Mouse (Mus musculus): ENCODE data around the gene Mvk.
A peak's percentile ranks its signal among the peaks of the same experiment; 100 is the strongest.

Mvk gene

DNA sequence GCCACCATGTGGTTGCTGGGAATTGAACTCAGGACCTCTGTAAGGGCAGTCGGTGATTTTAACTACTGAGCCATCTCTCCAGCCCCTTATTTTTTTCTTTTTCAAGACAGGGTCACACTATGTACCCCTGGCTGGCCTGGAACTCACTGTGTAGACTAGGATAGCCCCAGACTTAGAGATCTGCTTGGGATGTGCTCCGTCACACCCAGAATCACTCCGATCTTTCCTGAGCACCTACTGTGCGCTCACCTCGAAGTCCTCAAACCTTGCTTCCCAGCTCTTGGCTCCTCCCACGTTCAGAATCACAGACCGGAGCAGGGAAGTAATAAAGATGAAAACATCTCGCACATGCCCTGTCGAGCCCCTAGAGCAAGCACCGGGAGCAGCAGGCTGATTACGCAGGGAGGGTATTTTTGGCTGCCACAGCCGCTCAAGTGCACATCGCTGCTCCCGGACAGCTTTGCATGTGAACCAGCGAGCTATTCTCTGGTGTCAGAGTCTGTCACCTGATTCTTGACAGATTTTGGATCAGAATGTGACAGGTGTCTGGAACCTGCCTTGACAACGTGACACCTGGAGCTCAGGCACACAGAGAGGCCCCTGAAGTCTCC is 13.0 kb downstream of the Mvk start:
- DNase-seq (ENCODE audit: low spot score in 2 of 2) = no peak

DNA sequence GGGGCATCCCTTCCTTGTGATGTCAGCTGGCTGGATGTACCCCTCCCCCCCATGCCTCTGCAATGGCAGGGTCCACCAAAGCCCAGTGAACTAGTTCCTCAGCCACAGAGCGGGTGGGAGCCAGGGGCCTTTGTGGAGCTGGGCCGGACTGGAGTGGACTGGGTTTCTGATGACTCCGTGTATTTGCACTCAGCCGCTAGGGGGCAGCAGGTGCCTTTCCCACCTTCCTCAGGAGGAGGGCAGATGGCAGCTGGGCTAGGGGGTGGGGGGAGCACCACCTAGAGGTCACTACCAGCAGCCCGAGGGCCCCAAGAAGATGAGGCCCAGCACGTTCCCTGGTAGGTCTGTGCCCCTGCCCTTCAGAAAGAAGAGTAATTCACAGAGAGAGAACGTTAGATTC is 17.2 kb downstream of the Mvk start:
- DNase-seq (ENCODE audit: low spot score in 2 of 2) = peak; percentile 69 to 73

DNA sequence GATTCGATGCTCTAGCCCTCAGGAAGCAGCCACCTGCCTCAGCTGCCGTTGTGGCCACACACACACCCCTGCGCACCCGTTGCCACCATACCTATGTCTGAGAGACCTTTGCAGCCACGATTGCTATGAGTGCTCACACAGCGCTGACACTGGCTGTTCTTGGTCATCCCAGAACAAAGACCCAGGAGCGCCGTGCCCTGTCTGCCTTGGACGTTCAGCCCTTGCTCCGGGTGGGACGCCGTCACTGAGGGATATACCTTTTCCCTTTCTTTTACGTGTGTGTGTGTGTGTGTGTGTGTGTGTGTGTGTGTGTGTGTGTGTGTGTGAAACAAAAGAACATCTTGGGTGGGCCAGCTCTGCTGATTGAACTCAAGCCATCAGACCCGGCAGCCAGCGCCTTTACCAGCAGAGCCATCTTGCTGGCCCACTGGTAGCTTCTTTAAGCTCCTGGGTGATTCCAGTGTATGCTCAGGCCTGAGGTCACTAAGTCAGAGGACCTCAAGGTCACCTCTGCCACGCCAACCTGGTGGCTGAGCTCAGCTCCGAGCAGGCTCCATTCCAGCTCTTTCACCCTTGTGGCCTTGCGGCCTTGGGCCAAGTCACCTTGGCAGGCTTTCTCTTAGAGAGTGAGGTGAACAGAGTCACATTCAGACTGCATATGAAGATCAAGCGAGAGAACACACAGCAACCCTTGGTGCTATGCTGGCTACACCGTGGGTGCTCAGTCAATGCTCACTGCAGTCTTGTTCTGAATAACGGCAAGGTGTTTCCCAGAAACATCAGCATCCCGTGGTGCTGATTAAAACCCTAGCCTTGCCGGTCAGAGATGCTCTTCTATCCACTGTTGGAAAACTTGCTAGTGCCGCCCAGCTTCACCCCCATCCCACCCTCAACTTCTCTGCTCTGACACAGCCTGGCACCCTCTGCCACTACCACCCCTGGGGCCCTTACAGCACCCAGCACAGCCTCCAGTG is 18.3 kb downstream of the Mvk start:
- DNase-seq (ENCODE audit: low spot score in 2 of 2) = no peak

- no peak for DNase-seq (ENCODE audit: low spot score in 2 of 2)
Observed at GRCm38 (mm10) chr5:114464561-114464960, 20.5 kb downstream of the Mvk start.

DNA sequence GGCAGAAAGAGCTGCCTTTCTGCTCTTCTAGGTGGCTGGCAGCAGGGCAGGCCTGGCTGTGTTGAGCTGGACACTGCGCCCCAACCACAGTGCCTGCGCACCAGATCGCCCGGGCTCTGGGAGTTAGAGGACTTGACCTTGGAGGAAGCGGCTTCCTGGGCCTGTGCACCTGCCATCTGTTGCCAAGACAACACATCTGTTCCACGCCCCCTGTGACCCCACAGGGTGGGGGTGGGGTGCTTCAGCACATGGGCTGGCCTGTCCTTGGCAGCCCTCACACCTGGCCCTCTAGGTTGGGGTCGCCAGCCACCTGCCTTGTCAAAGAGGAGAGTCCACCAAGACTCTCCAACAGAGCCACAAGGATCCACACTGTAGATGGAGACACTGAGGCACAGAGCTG is 21.6 kb downstream of the Mvk start:
- no peak for DNase-seq (ENCODE audit: low spot score in 2 of 2)

DNA sequence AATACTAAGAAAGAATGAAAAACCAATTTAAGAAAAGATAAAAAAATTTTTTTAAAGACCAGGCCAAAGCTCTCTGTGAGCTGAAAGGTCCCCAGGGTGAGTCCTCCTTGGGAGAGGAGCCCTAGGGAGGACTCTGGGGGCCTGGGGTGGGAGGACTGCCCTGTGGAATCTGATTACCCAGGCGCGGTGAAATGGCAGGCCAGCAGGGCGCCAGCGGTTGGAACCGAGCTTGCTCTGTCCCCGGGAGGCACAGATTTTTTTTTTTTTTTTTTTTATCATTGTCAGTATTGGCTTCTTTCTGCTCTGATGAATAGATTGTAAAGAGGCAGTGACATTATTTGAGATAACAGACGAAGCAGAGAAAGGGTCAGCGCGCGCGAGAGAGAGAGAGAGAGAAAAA is 22.9 kb downstream of the Mvk start:
- no peak for DNase-seq (ENCODE audit: low spot score in 2 of 2)

DNA sequence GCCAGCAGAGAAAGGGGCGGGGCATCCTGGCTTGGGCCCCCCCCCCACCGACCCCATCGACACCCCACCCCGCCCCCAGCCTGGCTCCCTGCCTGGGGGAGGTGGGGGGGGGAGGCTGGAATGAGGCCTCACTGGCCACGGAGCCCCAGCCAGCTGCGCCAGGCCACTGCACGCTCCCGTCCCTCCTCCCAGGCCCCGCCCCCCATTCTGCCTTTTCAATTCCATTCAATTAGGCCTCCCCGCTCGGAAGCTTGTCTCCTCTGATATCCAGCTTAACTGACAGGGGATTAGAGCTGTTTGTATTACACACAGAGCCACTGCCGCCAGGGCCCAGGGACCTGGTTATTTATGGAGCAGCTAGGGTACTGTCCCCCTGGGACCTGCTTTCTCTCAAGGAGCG is 23.4 kb downstream of the Mvk start:
- peak in 1 of 2 experiments; percentile 10 for DNase-seq (ENCODE audit: low spot score in 2 of 2)

GRCm38 (mm10) chr5:114468007-114468406 is 23.9 kb downstream of the Mvk start:
- no peak for DNase-seq (ENCODE audit: low spot score in 2 of 2)

GRCm38 (mm10) chr5:114470359-114470758 is 26.3 kb downstream of the Mvk start:
- DNase-seq (ENCODE audit: low spot score in 2 of 2) = no peak

DNA sequence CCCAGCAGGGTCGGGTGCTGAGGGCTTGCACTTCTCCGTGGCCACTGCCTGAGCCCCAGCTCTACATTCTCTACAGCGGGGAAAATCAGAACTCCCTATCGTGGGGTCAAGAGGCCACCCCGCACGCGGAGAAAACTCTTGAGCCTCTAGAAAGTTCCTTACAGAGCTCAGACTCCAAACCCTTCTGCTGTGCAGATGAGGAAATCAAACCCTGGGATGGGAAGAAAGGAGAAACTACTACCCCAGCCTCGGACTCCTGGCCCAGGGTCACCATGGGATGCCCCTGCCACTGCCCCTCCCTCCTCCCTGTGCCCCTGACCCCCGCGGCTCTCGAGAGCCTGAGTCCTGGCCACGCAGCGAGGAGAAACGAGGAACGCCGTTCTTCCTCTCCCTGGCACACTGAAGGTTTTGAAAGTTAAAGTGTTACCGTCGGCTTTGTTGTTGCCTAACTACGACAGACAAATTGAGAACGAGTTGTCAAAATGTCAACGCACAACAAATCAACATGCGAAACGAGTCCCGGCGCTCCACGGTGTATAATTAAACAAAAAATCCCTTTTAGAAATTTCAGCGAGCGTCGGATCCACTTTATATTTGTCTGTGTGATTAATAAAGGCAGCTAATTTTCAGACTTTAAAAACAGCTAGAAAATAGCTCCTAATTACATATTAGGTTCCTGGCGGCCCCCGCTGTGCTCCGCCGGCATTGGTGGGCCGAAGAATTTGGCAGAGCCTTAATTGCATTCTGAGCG is 30.8 kb downstream of the Mvk start:
- DNase-seq (ENCODE audit: low spot score in 2 of 2) = no peak

DNA sequence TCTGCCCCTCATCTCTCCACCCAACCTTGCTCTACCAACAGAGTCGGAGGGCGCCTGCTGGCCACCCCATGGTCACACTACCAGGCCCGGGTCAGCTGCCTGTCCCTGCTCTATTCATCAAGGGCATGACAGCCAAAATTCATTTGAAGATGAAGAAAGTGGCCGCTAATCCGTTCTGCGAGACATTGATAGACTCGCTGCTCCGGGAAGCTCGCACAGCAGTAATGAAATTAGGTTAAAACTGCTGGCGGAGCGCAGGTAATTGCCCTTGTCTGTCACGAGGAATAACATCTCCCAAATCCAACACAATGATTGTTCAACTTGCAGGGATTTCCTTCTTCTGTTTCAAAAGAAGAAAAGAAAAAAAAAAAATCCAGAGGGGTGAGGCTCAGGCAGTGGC is 34.2 kb downstream of the Mvk start:
- no peak for DNase-seq (ENCODE audit: low spot score in 2 of 2)

DNA sequence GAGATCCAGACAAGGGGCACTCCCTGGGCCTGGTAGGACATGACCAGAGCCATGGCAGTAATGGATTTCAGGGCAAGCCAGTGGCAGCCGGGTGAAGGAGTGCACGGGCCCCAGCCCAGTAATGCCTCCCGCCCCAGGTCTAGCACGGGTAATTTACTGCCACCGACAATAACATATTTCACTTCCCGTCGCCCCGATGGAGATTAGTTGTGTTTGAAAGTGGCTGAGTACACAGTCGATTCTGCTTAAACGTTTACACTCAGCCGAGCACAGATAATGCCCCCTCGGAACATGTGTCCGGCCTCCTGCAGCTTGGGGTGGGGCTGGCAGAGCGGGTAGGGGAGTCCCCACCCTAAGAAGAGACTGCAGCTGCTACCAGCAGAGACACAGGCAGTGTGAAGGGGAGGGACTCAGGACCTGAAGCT is 38.5 kb downstream of the Mvk start:
- DNase-seq (ENCODE audit: low spot score in 2 of 2) = peak; percentile 69 to 74

GRCm38 (mm10) chr5:114485685-114486084 is 41.6 kb downstream of the Mvk start:
- DNase-seq (ENCODE audit: low spot score in 2 of 2) = no peak

DNA sequence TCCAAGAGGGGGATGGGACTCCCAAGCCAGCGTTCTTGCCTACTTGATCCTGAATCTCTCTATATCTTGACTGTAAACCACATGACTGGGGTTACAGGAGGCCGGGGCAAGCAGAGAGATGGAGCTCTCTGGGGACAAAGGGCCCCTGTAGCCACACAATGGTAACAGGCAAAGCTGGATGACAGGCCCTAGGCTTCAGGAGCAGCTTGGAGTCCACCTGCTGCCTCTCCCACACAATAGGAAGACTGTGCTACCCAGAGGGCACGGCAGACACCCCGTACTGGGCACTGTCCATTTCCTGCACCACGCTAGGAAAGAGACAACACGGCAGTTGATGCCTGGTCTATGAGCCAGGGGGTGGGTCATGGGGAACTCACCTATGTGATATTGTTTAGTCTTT is 45.5 kb downstream of the Mvk start:
- DNase-seq (ENCODE audit: low spot score in 2 of 2) = no peak

DNA sequence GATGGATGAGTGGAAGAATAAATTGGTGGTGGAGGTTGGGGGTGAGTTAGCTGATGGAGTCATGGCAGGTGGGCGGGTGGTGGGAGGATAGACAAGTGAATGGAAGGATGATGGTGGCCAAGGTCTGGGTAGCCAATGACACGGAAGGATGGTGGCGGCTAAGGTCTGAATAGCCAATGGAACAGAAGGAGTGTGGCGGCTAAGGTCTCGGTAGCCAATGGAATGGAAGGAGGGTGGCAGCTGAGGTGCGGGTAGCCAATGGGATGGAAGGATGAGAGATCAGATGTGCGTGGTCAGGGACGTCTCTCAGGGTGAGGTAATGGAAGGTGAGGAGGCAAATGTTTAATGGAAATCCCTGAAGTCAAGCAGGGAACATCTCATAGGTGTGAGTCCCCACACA is 46.2 kb downstream of the Mvk start:
- no peak for DNase-seq (ENCODE audit: low spot score in 2 of 2)

DNA sequence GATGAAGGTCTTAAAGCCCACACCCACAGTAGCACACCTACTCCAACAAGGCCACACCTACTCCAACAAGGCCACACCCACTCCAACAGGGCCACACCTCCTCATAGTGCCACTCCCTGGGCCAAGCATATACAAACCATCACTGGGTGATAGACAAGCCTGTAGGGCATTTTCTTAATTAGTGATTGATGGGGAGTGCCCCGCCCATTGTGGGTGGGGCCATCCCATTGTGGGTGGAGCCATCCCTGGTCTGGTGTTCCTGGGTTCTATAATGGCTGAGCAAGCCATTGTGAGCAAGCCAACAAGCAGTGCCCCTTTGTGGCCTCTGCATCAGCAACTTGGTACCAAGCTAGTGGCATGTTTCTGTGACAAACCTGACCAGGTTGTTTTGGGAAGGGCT is 50.7 kb downstream of the Mvk start:
- DNase-seq (ENCODE audit: low spot score in 2 of 2) = no peak

DNA sequence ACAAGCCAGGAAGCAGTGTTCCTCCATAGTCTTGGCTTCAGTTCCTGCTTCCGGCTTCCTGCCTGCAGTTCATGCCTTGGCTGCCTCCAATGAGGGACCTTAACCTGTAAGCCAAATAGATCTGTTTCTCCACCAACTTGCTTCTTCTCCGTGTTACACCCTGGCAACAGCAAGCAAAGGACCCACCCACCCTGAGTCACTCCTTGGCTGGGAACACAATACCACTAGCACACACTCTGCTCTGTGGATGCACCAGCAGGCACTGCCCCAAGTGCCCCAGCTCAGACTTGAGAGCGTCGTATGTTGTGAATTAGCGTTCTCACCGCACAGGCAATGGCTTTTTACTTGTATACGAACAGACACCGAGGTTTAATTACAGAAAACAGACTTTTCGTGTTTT is 57.2 kb downstream of the Mvk start:
- no peak for DNase-seq (ENCODE audit: low spot score in 2 of 2)

GRCm38 (mm10) chr5:114504826-114505225 is 60.8 kb downstream of the Mvk start:
- DNase-seq (ENCODE audit: low spot score in 2 of 2) = no peak

- peak; percentile 15 for DNase-seq (ENCODE audit: low spot score in 2 of 2)
Observed at GRCm38 (mm10) chr5:114505260-114506085, 61.4 kb downstream of the Mvk start.

DNA sequence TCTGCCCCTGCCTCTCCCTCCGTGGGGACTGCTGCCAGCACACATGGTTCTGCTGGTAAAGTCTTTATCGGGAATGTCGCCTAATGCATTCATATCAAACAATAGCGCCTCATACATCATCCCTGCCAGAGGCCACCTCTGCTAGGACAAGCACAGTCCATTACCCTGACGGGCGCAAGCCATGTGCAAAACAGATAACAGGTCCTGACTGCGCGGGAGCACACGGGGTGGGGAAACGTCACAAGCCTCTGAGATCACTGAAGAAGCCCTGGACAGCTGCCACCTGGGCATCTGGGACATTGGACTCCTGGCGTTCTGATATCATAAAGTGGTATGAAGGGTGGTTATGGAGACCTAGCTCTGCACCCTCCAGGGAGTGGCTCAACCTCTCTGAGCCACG is 63.3 kb downstream of the Mvk start:
- no peak for DNase-seq (ENCODE audit: low spot score in 2 of 2)

- DNase-seq (ENCODE audit: low spot score in 2 of 2) = no peak
Observed at GRCm38 (mm10) chr5:114507964-114508363, 63.9 kb downstream of the Mvk start.

DNA sequence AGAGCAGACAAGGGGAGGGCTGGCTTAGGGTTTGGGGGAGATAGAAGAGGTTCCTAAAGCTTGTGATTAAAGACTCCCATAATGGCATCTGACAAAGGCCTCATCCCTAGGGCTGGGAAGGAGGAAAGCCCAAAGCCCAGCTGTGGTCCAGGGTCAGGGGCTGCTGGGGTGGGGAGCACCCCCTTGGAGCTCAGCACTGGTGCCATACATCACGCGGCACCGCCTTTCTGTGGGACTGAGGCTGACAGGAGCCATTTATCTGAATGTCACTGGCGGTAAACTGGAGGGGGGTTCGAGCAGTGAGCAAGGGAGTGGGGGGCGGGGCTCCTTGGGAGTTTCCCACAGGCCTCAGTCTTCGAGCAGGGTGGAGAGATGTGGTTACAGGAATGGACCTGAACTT is 65.4 kb downstream of the Mvk start:
- DNase-seq (ENCODE audit: low spot score in 2 of 2) = no peak

Data from spleen, postnatal 36 days (tissue).